Mouse (Mus musculus) T-cell, adult 2 months (primary cell): Measurements from ENCODE around the gene Pclo.
"Not testable (repeated sequence)": the region's sequence is repeated elsewhere in the genome, so short reads cannot be mapped to it uniquely, and the experiment has no call there.

Experiments used
- DNase-seq: peaks from one replicate; pipeline ENCODE4 v3.0.0; 2022; ENCODE audit warnings: low spot score

Gene Pclo

DNA sequence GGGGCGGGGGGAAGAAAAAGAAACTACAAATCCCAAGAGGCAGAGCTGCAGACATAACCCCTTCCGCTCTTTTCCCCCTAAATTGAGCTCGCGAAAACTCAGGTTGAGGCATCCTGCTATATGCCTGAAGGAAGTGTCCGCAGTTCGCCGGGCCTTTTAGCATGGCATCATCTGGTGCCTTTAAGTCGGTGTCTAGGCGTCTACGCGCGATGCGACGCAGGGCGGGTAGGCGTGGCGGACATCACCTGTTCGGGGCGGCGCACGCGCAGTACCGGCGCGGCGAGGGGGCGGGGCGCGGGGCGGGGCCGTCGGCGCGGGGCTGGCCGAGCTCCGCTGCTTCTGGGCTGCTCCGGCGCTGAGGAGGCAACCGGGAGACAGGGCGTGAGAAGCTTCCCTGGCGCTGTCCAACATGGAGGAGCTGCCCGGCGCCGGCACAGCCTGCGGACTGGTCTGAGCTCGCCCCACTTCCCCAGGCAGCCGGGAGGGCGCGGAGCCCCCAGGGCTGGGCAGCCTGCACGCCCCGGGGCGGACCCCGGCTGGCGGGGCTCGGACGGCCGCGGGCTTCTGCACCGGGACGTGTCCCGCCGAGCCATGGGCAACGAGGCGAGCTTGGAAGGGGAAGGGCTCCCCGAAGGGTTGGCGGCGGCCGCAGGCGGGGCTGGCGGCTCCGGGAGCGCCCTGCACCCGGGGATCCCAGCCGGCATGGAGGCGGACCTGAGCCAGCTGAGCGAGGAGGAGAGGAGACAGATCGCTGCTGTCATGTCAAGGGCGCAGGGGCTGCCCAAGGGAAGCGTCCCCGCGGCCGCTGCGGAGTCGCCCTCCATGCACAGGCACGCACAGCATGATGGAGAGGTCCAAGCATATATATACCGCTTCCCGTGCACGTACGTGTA is at the start of gene Pclo:
Gene Pclo, plus strand, starts transcription at position 288 of the 893 bp plus-strand sequence.
- DNase-seq, result no peak

DNA sequence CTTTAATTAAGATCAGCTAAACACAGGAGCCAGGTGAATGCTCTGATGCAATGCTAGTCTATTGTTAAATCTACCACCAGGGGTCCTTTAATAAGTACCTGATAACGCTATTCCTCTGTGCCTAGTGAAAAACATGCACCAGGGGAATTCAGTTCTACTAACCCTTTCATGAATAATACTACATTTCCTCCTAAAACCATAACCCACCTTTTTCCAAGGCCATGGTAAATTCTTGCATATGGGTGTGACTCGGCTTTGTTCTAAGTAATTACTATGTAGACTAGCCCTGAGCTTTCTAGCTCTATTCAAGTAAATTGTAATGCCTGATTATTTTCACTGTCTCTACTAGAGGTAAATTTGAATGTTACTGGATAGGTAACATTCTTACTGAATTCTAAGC is 20.3 kb upstream of the Pclo start:
- not testable (repeated sequence) for DNase-seq

DNA sequence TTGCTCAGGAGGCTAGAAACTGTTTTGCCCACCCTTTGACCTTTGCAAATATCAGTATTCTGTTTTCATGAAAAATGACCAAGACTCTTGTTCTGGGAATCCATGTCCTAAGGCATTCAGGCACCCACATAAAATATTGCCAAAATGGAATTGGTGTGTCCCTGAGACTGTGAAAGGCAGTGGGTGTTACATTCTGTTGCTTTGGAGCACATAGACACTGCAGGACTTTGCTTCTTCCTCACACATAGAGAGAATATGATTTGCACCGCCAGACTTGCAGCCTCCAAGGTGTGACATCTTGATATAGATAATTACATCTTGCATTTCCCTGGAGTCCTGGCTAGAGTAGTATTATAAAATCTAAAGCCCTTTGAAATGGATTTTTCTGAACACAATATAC is 6.2 kb upstream of the Pclo start:
- no peak for DNase-seq

DNA sequence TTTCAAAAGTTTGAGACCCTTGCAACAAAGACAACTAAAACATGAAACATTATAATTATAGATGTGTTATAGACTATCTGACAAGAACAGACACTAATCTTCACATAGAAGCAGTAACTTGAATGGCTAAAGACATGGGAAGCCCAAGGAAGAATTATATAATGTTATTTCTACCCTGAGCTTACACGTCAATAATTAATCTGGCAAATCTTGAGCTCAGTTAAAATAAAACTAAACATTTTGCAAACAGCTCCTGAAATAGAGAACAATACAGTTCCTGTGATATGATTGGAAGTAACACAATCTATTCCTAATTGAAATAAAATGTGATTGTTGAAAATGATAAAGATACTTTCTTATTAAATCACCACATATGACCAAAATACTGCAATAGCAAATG is 5.1 kb upstream of the Pclo start:
- DNase-seq, result no peak

DNA sequence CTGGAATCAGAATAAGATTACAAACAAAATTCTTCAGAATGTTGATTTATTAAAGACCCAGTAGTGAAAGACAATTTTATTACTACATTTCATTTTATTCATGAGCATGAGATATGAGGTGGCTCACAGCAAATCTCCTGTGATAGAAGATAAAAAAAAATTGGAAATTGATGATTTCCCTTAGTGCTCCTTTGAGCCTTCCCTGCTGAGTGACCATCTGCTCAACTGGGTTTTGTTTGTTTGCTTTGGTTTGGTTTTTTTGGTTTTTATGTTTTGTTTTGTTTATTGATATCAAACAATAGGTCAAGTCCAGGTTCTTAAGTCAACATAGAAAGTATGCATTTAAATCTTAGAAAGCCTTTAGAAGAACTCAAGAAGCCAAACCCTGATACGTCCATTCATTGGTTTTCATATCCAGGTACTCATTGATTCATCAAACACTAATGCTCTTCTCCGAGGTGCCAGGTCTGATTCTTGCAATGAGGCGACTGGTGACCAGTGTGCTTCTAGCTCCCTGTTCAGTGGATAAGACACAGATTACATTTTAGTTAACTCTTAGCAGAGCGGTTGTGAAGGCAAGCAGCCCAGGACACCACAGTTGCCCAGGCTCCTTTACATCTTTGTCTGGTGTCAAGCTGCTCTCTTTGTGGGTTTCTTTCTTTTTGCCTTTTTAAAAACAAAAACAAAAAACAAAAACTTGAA is 3.6 kb downstream of the Pclo start:
- DNase-seq, result no peak

DNA sequence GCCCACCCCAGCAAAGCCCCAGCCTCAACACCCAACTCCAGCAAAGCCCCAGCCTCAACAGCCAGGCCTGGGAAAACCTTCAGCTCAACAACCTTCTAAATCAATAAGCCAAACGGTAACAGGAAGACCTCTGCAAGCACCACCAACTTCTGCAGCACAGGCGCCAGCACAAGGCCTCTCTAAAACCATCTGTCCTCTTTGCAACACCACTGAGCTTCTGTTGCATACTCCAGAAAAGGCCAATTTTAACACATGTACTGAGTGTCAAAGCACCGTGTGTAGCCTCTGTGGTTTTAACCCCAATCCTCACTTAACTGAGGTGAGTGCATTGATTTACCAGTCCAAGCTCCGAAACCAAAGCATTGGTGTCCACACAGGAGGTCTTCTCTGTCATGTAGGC is 7.3 kb downstream of the Pclo start:
- DNase-seq, result no peak

DNA sequence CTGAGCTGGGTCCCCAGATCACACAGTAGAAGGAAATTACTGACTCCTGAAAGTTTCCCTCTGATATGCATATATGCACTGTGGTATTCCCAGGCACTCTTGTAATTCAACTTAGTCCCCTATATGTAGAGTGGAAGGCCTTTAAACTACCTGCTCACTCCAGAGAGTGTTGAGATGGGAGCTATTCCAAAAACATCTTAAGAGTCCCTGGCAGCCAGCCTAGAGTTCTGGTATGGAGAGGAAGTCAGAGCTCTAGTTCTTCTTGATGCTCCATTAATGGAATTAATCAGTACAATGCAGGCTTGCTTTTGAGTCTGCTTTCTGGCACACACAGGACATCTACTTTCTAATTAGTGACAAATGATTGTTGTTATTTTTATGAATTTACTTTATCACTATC is 11.3 kb downstream of the Pclo start:
- no peak for DNase-seq

DNA sequence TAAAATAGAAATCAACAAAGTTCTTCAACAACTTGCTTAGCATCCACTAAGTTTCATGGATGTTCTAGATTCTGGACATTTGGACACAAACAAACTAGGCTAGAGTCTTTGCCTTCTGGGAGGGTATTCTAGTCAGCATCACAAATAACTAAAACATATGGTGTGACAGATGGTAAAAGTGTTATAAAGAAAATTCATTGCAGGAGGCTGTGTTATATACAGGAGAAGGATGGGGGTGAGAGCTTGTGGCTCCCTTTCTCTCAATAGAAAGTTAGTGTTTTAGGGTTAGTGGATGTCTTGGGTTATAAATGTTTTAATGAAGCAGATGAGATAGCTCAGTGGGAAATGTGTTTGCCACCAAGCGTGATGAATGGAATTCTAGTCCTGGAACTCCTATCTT is 13.1 kb downstream of the Pclo start:
- no peak for DNase-seq

DNA sequence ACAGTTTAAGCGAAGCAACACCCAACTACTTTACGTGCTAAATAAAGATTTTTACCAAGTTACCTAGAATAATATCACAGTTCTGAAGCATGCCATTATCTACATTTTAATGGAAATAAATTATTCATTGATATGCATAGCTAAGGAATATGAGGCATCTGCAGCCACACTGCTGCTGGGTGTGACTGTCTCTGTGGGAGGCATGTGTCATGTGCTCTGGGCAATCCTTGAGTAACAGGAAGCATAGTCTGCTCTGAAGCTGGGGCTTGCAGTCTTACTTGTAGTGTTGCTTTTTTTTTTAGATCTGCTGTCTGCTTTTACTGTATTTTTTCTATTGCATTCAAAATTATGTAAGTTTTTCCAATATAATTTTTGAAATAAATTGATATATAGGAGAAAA is 17.2 kb downstream of the Pclo start:
- no peak for DNase-seq

DNA sequence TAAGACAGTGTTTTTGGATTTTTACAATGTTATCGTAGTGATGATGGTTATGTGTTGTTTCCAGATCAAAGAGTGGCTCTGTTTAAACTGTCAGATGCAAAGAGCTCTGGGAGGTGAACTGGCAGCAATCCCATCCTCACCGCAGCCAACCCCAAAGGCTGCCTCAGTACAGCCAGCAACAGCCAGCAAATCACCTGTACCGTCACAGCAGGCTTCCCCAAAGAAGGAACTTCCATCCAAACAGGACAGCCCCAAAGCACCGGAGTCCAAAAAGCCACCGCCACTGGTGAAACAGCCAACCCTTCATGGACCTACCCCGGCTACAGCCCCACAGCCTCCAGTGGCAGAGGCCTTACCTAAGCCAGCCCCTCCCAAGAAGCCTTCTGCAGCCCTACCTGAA is 24.6 kb downstream of the Pclo start:
- DNase-seq, result no peak

DNA sequence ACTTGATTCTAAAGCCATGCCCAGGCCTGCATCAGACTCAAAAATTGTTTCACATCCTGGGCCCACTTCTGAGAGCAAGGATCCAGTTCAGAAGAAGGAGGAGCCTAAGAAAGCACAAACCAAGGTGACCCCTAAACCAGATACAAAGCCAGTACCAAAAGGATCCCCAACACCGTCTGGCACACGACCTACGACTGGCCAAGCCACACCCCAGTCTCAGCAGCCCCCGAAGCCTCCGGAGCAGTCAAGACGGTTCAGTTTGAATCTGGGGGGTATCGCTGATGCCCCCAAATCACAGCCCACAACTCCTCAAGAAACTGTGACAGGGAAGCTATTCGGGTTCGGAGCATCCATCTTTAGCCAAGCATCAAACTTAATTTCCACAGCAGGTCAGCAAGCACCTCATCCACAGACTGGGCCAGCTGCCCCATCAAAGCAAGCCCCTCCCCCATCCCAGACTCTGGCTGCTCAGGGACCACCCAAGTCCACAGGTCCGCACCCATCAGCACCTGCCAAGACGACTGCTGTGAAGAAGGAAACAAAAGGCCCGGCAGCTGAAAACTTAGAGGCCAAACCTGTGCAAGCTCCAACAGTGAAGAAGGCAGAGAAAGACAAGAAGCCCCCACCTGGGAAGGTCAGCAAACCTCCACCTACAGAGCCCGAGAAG is 25.4 kb downstream of the Pclo start:
- no peak for DNase-seq

DNA sequence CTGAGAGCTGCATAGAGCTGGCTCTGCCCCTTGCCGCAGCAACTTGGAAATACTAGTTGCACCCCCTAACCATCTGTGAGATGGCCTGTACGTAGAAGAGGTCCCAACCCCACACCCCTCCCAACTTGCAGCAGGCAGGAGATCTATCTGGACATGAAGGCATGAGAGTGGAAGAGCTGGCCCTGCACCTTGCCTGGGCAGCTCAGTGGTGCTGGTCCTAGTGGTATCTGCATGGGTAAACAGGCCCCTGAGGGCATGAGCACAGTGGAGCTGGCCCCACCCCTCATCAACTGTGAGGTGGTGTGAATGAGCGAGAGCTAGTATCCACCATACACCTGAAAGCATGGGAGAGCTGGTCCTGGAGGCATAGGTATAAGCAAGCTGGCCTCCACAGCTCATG is 60.9 kb downstream of the Pclo start:
- DNase-seq, result no peak

DNA sequence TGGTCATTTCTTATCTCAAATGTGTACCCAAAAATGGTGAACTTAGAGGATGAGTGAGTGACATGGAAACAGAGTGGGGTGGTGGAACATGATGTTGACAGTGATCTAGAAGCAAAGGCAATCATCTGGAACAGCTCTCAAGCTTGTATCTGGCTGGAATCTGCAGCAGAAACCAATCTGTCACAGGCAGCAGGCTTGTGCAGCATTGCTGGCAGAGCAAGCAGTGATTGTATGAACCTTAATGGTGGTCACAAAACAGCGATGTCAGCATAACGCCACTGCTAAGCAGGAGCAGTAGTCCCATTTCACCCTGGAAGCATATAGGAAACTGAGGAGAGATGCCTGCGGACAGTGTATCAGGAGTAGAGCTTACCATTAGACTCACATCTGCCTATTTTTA is 76.8 kb downstream of the Pclo start:
- DNase-seq, result no peak

DNA sequence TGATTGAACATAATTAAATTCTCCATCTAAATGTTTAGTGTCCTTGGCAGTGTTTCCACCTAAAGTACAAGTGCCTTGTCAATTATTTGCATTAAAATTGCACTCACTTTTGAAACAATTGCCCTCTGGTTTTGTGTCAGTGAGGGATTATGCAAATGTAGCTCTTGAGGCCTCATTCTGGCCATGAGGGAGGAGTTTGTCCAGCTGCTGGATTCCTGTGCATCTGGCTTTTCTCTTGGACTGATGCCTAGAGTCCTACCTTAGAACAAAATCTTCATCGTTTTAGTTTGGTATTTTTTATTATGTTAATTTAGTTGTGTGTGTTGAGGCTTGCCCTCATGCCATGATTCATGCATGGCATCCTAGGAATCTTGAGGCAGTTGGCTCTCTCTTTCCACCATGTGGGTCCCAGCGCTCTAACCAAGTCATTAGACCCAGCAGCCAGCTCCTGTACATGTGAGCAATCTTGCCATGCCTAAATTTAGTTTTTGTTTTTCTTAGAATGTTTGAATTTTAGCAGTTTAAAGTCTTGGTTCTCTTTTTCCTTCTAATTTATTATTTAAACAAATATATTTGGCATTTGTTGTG is 80.8 kb downstream of the Pclo start:
- DNase-seq, result no peak

DNA sequence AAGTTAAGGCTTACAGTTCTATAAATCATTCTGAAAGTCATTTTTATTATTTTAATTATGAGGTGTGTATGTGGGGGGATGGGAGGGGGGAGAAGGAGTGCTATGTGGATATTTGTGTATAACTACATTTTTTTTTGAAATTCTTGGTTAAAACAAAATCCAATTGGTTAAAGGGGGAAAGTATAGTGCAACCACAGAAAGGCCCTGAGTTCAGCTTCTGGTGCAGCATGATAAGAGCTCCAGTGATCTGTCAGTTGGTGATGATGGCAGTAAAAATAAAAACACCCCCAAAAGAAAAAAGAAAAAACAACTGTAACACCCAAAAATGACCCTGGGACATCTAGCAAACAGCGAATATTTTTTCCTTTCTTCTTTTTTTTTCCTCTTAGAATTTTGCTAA is 93.6 kb downstream of the Pclo start:
- no peak for DNase-seq

DNA sequence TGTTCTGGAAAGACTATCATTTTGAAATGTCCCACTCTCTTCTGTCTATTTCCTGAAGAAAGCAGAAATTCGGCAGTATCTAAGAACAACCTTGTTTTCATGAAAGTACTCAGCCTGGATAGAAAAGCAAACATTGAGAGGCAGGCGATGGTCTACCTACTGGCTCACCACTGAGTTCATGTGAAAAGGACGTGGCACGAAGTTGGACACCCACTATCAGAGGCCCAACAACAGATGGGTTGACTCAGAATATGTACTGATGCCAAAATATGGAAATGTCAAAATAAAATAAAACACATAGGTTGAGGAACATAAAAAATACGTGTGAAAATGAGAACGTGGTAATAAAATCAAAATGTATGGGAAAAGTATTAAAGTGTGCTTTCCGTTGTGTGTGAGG is 106.4 kb downstream of the Pclo start:
- DNase-seq, result no peak

DNA sequence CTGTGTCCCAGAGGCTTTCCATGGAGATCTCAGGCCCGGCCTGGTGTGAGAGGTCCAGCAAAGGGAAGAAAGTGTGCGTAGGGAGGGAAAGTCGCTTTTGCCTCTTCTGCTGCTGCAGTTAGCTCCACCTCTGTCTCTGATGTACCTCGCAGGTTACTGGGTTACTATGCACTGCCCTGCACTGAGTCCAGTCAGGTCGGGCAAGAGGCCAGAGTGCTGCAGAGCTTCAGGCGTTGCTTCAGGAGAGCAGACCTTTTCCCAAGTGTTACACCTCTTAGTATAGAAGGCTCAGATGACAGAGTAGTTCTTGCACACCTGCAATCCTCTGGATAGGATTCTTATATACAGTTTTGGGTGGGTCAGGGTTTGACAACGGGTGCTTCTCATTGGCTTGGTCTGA is 108.6 kb downstream of the Pclo start:
- no peak for DNase-seq

DNA sequence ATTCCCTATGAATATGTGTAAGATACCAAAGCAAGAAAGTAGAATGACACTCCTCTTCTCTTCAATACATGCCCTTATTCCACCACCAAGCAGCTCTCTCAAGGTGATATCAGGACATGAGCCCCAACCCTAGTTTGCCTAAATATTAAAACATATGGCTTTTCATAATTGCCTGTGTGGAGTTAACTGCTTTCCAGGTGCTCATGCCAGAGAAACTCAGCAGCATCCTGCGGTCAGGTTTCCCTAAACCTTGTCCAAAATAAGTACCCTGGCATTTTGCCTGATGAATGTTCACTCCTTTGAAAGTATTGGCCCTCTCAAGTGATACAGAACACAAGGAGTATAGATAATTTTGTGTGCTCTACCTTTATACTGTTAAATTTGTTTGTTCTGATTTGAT is 126.5 kb downstream of the Pclo start:
- DNase-seq, result no peak

DNA sequence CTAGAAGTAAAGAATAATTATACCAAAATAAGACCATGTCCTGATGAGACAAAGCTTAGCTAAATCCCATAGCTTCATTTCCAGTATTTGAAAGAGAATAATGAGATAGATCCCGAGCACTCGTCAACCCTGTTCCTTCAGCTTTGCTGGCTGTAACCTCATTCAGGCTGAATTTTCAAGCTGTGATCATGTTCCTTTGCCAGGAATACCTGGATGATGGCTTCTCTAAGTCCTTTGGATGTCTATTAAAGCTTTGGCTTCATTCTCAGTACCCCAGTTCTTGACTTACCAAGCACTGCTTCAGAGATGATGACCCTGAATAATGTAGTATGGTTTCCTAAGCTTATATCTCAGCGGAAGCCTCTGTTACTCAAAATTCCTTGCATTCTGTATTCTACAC is 131.1 kb downstream of the Pclo start:
- DNase-seq, result no peak

DNA sequence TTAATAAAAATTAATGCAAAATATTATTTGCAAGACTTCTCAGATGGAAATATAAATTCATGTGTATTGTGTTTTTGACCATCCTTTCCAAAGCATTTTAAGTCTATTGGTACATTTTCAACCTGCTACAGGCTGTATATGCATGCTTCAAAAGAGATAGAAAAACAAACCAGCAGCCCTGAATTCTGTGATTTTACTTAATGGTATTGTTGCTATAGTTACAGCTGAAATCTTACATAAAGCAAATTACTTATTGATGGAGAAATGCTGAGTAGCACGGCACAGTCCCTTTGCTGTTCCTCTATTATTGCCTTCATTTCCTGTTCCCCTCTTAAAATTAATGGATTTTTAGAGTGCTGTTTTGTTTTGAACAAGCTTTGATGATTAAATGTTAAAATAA is 145.9 kb downstream of the Pclo start:
- DNase-seq, result no peak

DNA sequence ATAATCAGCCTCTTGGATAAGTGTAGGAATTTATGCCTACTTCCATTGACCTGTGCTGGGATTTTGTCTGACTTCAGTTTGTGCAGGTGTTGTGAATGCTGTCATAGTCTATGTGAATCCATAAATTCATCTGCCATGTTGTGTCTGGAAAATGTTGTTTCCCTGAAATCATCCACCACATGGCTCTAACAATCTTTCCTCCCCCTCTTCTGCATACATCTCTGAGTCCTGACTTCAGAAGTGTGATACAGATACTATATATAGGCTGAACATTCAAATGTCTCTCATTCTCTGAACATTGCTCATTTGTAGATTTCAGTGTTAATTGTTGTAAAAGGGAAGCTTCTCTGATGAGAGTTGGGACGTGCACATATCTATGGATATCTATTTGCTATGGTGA is 147.5 kb downstream of the Pclo start:
- DNase-seq, result no peak

DNA sequence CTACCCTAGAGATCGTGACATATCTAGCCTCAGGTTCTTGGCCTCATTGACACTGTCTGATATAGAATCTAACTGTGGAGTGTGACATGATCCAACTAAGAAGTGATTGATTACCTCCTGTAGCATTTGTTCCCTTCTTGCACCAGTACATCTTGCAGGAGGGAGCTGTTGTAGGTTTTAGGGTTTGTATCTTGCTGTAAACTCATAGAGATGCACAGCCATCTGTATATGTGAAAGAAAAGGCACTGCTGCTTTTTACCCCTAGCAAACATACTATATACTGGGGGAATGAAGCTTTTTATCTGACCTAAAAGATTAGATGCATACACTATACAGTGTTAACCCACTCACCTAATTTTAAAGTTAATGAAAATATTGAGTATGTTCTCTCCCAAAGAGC is 147.9 kb downstream of the Pclo start:
- no peak for DNase-seq

DNA sequence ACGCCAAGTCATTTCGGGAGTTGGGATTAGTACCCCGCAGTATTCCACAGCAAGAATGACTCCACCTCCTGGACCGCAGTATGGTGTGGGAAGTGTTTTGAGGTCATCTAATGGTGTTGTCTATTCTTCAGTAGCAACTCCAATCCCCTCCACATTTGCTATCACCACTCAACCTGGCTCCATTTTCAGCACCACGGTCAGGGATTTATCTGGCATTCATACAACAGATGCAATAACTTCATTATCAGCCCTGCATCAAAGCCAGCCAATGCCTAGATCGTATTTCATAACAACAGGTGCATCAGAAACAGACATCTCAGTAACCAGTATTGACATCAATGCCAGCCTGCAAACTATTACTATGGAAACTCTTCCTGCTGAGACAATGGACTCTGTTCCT is 165.7 kb downstream of the Pclo start:
- DNase-seq, result no peak
